Mouse (Mus musculus): ENCODE data around the gene Zfp575. TPM values are rescaled to one million over a fixed set of nuclear protein-coding genes. Genes with fewer than 3 reads are reported as not detected.

Gene Zfp575
- total and polyA plus RNA-seq, 2 experiments from 2014 or later, result 3.2 to 28.3 TPM

- 69% methylated on average over 5 of the region's 5 CpGs for WGBS
- ATAC-seq (ENCODE audit: low FRiP score), result no peak
- no peaks in the 10 kb centered on the region for H3K36me3 ChIP-seq (ENCODE audit: insufficient read depth, low read length)
- peaks cover 18% of the 10 kb centered on the region; the same call in 1 of the 2 replicates for H3K4me1 ChIP-seq (ENCODE audit: insufficient read depth, low read length)
- H3K27me3 ChIP-seq (ENCODE audit: insufficient read depth, low read length), result no peaks in the 10 kb centered on the region
- no peak overlapping the region for H3K27ac ChIP-seq (ENCODE audit: low read depth, low read length)
- no peak overlapping the region for H3K9ac ChIP-seq (replicated peaks; ENCODE audit: low read length, poor library complexity, severe bottlenecking)
- no peak overlapping the region for H3K4me3 ChIP-seq (ENCODE audit: low read depth, low read length)
- TF ChIP-seq CTCF (IDR thresholded peaks at IDR 0.05), result peak; percentile 60
- DNase-seq (ENCODE audit: low spot score), result no peak
- no peak overlapping the region for H3K4me2 ChIP-seq (ENCODE audit: low read depth, low read length, poor library complexity, severe bottlenecking)
- no peaks in the 10 kb centered on the region for H3K9me3 ChIP-seq (ENCODE audit: low read length)
Measured at GRCm38 (mm10) chr7:24591735-24592134, 4.3 kb upstream of the Zfp575 start.

- H3K27me3 ChIP-seq (ENCODE audit: insufficient read depth, low read length), result no peaks in the 10 kb centered on the region
- no peak overlapping the region for H3K27ac ChIP-seq (ENCODE audit: low read depth, low read length)
- H3K9me3 ChIP-seq (ENCODE audit: low read length), result no peaks in the 10 kb centered on the region
- no peak overlapping the region for H3K4me2 ChIP-seq (ENCODE audit: low read depth, low read length, poor library complexity, severe bottlenecking)
- 83% methylated on average over 13 of the region's 13 CpGs for WGBS
- 0 out of 2 replicates have a peak, but pooled peaks cover 3% of the 10 kb centered on the region for H3K36me3 ChIP-seq (ENCODE audit: insufficient read depth, low read length)
- ATAC-seq (ENCODE audit: low FRiP score) (no peak), DNase-seq (ENCODE audit: low spot score) (no peak)
- no peak overlapping the region for H3K4me3 ChIP-seq (ENCODE audit: low read depth, low read length)
- 0 out of 2 replicates have a peak, but pooled peaks cover 3% of the 10 kb centered on the region for H3K4me1 ChIP-seq (ENCODE audit: insufficient read depth, low read length)
- TF ChIP-seq CTCF (IDR thresholded peaks at IDR 0.05), result no peak
- no peak overlapping the region for H3K9ac ChIP-seq (replicated peaks; ENCODE audit: low read length, poor library complexity, severe bottlenecking)
Measured at GRCm38 (mm10) chr7:24588336-24588735, 895 bp upstream of the Zfp575 start.

- H3K9ac ChIP-seq (replicated peaks; ENCODE audit: low read length, poor library complexity, severe bottlenecking), result peak overlapping the region; percentile 90
- H3K27me3 ChIP-seq (ENCODE audit: insufficient read depth, low read length), result no peaks in the 10 kb centered on the region
- H3K4me3 ChIP-seq (ENCODE audit: low read depth, low read length), result peak overlapping the region; percentile 64
- WGBS, result 8% methylated on average over 8 of the region's 8 CpGs
- H3K36me3 ChIP-seq (ENCODE audit: insufficient read depth, low read length), result 0 out of 2 replicates have a peak, but pooled peaks cover 3% of the 10 kb centered on the region
- H3K27ac ChIP-seq (ENCODE audit: low read depth, low read length), result peak overlapping the region; percentile 71; the same call in 1 of the 2 replicates
- H3K4me1 ChIP-seq (ENCODE audit: insufficient read depth, low read length), result no peaks in the 10 kb centered on the region
- peak; percentile 44 for DNase-seq (ENCODE audit: low spot score)
- no peaks in the 10 kb centered on the region for H3K9me3 ChIP-seq (ENCODE audit: low read length)
- TF ChIP-seq CTCF (IDR thresholded peaks at IDR 0.05), result no peak
- peak; percentile 61 for ATAC-seq (ENCODE audit: low FRiP score)
- H3K4me2 ChIP-seq (ENCODE audit: low read depth, low read length, poor library complexity, severe bottlenecking), result peak overlapping the region; percentile 66
Measured at GRCm38 (mm10) chr7:24586828-24587227, 613 bp downstream of the Zfp575 start.

- H3K9me3 ChIP-seq (ENCODE audit: low read length), result no peaks in the 10 kb centered on the region
- no peak overlapping the region for H3K9ac ChIP-seq (replicated peaks; ENCODE audit: low read length, poor library complexity, severe bottlenecking)
- H3K4me2 ChIP-seq (ENCODE audit: low read depth, low read length, poor library complexity, severe bottlenecking), result peak overlapping the region; percentile 66
- no peaks in the 10 kb centered on the region for H3K27me3 ChIP-seq (ENCODE audit: insufficient read depth, low read length)
- 0 out of 2 replicates have a peak, but pooled peaks cover 3% of the 10 kb centered on the region for H3K36me3 ChIP-seq (ENCODE audit: insufficient read depth, low read length)
- no peak for DNase-seq (ENCODE audit: low spot score)
- ATAC-seq (ENCODE audit: low FRiP score), result 0 out of 2 replicates have a peak, but pooled peaks have one; percentile 2
- 52% methylated on average over 14 of the region's 16 CpGs for WGBS
- no peak for TF ChIP-seq CTCF (IDR thresholded peaks at IDR 0.05)
- H3K4me1 ChIP-seq (ENCODE audit: insufficient read depth, low read length), result no peaks in the 10 kb centered on the region
- no peak overlapping the region for H3K27ac ChIP-seq (ENCODE audit: low read depth, low read length)
- no peak overlapping the region for H3K4me3 ChIP-seq (ENCODE audit: low read depth, low read length)
Measured at GRCm38 (mm10) chr7:24585995-24586394, 1.4 kb downstream of the Zfp575 start.

- H3K4me3 ChIP-seq (ENCODE audit: low read depth, low read length), result no peak overlapping the region
- TF ChIP-seq CTCF (IDR thresholded peaks at IDR 0.05), result no peak
- no peaks in the 10 kb centered on the region for H3K4me1 ChIP-seq (ENCODE audit: insufficient read depth, low read length)
- 0 out of 2 replicates have a peak, but pooled peaks cover 3% of the 10 kb centered on the region for H3K36me3 ChIP-seq (ENCODE audit: insufficient read depth, low read length)
- H3K9ac ChIP-seq (replicated peaks; ENCODE audit: low read length, poor library complexity, severe bottlenecking), result no peak overlapping the region
- H3K27ac ChIP-seq (ENCODE audit: low read depth, low read length), result no peak overlapping the region
- no peaks in the 10 kb centered on the region for H3K9me3 ChIP-seq (ENCODE audit: low read length)
- ATAC-seq (ENCODE audit: low FRiP score) (no peak), DNase-seq (ENCODE audit: low spot score) (no peak)
- no peak overlapping the region for H3K4me2 ChIP-seq (ENCODE audit: low read depth, low read length, poor library complexity, severe bottlenecking)
- WGBS, result 85% methylated on average over 6 of the region's 6 CpGs
- no peaks in the 10 kb centered on the region for H3K27me3 ChIP-seq (ENCODE audit: insufficient read depth, low read length)
Measured at GRCm38 (mm10) chr7:24584876-24585275, 2.6 kb downstream of the Zfp575 start.

- ATAC-seq (ENCODE audit: low FRiP score), result no peak
- 91% methylated on average over 10 of the region's 10 CpGs for WGBS
- no peak overlapping the region for H3K4me3 ChIP-seq (ENCODE audit: low read depth, low read length)
Measured at GRCm38 (mm10) chr7:24577811-24578210, 9.6 kb downstream of the Zfp575 start.

More at GRCm38 (mm10) chr7:24577811-24578210, 9.6 kb downstream of the Zfp575 start:
- no peak overlapping the region for H3K4me2 ChIP-seq (ENCODE audit: low read depth, low read length, poor library complexity, severe bottlenecking)
- no peak for DNase-seq (ENCODE audit: low spot score)
- H3K36me3 ChIP-seq (ENCODE audit: insufficient read depth, low read length), result no peaks in the 10 kb centered on the region
- no peaks in the 10 kb centered on the region for H3K4me1 ChIP-seq (ENCODE audit: insufficient read depth, low read length)
- no peaks in the 10 kb centered on the region for H3K9me3 ChIP-seq (ENCODE audit: low read length)
- TF ChIP-seq CTCF (IDR thresholded peaks at IDR 0.05), result no peak
- no peaks in the 10 kb centered on the region for H3K27me3 ChIP-seq (ENCODE audit: insufficient read depth, low read length)
- no peak overlapping the region for H3K9ac ChIP-seq (replicated peaks; ENCODE audit: low read length, poor library complexity, severe bottlenecking)
- H3K27ac ChIP-seq (ENCODE audit: low read depth, low read length), result no peak overlapping the region
